Mouse (Mus musculus) lung, adult 2 months (tissue): ENCODE data around the gene Il24.

ENCODE experiments used
- CTCF ChIP-seq: fragments of 200-500 bp; IDR thresholded peaks from 2 replicates; pipeline ENCODE4 v1.5.1; 2011; ENCODE audit warnings: mild to moderate bottlenecking, low read length, control low read depth; ENCODE audit not compliant: insufficient read depth
- POLR2A ChIP-seq: fragments of 200-500 bp; IDR thresholded peaks from 2 replicates; pipeline ENCODE4 v1.6.1; 2011; ENCODE audit warnings: low read depth, mild to moderate bottlenecking, control low read depth, low read length, borderline replicate concordance; ENCODE audit errors: extremely low read depth

DNA sequence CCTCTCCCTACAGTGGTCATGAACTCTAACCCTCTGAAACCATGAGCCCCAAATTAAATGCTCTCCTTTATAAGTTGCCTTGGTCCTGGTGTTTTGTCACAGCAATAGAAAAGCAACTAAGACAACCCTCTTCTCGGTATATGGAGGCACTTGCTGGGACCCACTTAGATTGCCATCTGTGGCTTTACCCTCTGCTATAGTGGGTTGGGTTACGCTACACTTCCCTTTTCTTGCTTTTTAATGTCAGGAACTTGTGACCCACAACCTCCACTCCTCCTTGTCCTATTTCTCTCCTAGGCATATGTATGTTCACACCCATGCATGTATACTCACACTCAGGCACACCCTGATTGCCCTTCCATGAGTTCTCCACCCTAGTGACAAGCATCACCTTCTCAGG lies 14.3 kb downstream of the Il24 start:
- TF ChIP-seq CTCF (no peak), POLR2A (no peak)
